Mouse (Mus musculus): ENCODE data around the gene Cox15.

Cox15 gene

DNA sequence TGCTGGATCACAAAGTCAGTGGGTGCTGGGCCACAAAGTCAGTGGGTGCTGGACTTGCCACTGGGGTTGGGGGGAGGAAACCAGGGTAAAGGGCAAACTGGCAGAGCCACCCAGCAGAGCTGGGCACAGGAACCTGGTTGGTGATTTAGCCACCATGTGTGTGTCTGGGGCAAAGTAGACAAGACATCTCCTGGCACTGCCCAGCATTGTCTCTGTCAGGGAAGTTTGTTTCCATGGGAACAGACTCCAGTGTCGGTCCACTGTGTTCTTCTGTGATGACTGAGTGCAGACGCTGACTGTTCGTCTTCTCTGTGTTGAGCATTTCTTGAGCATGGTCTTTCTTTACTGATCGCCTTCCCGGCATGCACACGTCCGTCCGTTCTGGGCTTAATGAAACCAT is 43.5 kb downstream of the Cox15 start:
- DNase-seq (ENCODE audit: extremely low spot score, low spot score) = no peak

DNA sequence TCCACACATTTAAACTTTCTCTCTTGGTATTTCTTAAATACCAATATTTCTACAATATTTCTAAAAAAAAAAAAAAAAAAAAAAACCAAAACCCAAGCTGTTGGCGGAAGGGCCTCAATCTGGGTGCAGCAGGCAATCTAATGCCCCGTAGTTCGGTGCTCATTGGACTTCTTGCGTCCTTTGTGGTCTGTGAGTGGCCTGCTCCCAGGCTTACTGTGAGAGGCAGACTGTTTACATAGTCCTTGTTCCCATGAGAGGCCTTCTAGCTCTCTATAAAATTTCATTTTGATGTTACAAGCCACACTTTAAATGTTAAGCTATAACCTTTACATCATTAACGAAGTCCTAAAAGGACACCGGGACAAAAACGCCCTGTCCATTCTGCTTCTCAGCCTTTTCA is 44.6 kb downstream of the Cox15 start:
- no peak for DNase-seq (ENCODE audit: extremely low spot score, low spot score)

GRCm38 (mm10) chr19:43704787-43705497 is 47.9 kb downstream of the Cox15 start:
- no peak for DNase-seq (ENCODE audit: extremely low spot score, low spot score)

GRCm38 (mm10) chr19:43704211-43704610 is 48.6 kb downstream of the Cox15 start:
- no peak for DNase-seq (ENCODE audit: extremely low spot score, low spot score)

DNA sequence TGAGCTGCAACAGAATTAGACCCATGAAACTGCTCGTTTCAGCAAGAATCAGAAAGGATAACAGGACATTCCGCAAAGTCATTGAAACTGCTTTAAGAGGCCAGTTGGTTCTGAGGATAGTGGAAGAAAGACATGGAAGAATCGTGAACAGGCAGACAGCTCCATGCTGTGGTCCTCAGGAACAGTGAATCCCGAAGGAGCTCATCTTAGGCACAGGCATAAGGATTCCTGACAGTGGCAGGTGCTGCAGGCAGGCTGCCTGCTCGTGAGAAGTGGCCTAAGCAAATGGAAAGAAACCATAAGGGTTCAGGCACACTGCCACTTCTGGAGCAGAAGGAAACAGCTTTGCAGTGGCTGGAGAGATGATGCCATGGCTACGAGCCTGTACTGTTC is 53.0 kb downstream of the Cox15 start:
- no peak for DNase-seq (ENCODE audit: extremely low spot score, low spot score)

DNA sequence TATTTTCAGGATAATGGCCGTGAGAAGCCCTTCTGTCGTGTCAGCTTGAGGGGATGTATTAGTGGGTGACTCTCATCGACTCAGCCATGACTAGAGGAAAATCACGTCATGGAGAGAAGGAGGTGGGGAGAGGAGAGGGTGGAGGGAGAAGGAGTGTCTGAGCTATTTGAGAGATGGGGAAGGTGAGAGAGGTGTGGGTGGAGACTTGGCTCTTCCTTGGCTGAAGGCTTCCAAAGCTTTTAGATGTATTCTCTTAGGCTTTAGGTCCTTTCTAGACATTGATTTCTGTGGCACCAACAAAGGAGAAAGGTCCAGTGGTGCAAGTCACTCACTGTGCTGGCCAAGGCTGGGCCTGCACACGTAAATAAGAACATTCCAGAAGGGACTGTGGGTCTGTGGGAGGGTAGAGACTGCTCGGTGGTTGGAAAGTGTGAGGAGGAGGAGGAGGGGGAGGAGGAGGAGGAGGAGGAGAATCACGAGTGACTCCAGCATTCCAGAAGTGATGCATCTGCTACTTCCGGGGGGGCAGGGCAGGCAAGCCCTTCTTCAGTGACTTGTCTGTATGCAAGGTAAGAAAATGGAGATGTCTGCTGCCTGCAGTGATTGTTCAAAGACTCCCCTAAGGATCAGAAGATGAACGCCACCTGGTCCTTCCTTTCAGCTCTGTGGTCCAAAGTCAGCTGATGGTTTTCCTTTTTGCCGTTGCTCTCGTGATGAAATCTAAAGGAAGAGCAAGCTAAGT is 53.6 kb downstream of the Cox15 start:
- no peak for DNase-seq (ENCODE audit: extremely low spot score, low spot score)

DNA sequence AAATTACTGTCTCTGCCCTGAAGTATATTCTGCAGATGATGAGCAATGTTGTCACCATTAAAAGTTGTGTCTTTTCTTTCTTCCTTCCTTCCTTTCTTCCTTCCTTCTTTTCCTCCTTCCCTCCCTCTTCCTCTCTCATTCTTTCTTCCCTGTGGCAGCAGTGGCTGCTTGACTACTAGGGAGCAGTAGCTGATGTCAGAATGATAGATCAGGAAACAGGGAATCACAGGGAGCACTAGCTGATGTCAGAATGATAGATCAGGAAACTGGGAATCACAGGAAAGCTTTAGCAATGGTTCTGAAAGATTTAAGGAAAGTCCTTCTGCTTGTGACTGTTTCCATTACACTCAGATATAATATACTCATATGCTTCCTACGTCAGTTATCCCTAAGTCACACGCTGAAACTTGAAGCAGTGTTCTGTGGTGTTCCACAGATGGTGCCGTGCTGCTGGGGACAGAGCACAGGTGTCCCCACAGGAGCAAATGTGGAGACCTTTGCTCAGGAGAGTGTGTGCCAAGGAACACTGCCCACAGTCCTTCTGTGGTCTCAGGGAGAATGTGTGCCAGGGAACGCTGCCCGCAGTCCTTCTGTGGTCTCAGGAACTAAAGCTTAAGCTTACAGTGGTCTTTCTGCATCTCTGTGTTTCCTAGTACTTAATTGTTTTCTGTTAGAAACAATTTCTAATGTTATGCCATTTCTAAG is 55.0 kb downstream of the Cox15 start:
- no peak for DNase-seq (ENCODE audit: extremely low spot score, low spot score)

DNA sequence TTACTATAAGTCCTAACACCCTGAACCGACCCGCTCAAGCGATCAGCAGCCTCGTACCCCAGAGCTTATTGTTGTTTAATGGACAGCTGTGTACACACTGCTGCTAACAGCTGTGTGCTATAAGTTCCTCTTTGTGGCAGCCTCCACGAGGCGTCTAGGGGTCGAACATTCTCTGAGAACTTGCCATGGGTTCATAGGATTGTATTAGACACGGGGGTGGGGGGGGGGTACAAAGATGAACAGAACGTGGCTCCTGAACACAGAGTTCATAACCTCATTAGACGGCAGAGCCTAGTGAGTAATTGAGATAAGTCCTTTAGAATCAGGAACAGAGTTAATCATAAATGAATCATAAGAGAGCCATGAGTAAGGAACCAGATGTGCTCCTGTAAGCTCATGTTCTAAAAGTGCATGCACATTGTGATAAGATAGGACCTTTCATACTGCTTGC is 57.3 kb downstream of the Cox15 start:
- DNase-seq (ENCODE audit: extremely low spot score, low spot score) = no peak

GRCm38 (mm10) chr19:43692815-43693214 is 60.0 kb downstream of the Cox15 start:
- DNase-seq (ENCODE audit: extremely low spot score, low spot score) = no peak

DNA sequence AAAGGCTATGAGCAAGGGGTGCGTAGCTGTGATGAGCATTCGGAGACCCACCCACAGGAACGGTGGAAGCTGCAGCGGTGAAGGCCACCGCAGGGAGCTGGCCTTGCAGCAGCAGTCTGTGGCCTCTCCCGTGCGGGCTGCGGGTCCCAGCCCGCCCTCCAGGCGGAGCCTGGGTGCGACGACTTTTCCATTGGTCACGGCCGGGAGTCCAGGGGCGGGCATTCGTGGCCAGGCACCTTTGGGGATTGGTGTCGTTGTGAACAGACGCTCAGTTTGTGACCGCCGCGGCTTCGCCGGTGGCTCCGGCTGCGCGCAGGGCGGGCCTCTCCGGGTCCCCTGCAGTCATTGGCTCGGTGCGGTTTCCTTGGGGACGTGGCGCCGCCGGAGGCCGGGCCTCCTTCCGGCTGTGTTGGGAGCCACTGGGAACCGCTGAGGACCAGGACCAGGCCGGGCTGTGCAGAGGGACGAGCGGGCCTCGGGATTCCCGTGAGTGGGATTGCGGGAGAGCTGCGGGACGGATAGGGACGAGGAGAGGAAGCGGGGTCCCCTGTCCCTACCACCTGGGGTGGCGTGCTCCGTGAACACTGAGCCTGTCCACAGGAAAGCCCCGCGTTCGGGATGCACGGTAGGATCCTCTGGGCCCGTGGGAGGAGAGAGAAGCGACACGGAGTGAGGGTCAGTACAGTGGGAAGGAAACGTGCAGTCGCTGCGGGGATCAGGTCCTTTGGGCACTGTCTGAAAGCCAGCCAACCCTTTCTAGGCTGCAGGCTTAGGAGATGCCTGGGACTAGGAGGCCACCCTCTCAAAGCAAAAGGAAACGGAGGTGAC is 63.2 kb downstream of the Cox15 start, which contains the start of gene Entpd7:
TSS of gene Entpd7 (plus strand) at position 254 of the 828 bp plus-strand sequence.
- DNase-seq (ENCODE audit: extremely low spot score, low spot score) = peak; percentile 93

Measured in neural tube, embryonic 10.5 days (tissue).